Mouse (Mus musculus) cortical plate, adult 2 months (tissue): ENCODE results near the gene Cct5.

Source experiments
- CTCF ChIP-seq: fragments of 200-500 bp; IDR thresholded peaks from 2 replicates; pipeline ENCODE4 v1.5.1; 2011; ENCODE audit warnings: mild to moderate bottlenecking, control low read depth, low read length; ENCODE audit not compliant: insufficient read depth; ENCODE audit errors: extremely low read depth
- POLR2A ChIP-seq: fragments of 200-500 bp; IDR thresholded peaks from 2 replicates; pipeline ENCODE4 v1.6.1; 2011; ENCODE audit warnings: mild to moderate bottlenecking, low read length, control low read depth; ENCODE audit not compliant: insufficient read depth; ENCODE audit errors: extremely low read depth

GRCm38 (mm10) chr15:31634582-31634981, 33.0 kb upstream of the Cct5 start:
- TF ChIP-seq CTCF (no peak), POLR2A (no peak)
